Mouse (Mus musculus) fibroblast of lung, adult 2 months (primary cell): Measurements from ENCODE around the gene Cfap43.
"Not testable (repeated sequence)": the region's sequence is repeated elsewhere in the genome, so short reads cannot be mapped to it uniquely, and the experiment has no call there.

Experiments used
- DNase-seq: peaks from one replicate; pipeline ENCODE4 v3.0.0-alpha.2; 2011; ENCODE audit warnings: low read depth

The Cfap43 gene

DNA sequence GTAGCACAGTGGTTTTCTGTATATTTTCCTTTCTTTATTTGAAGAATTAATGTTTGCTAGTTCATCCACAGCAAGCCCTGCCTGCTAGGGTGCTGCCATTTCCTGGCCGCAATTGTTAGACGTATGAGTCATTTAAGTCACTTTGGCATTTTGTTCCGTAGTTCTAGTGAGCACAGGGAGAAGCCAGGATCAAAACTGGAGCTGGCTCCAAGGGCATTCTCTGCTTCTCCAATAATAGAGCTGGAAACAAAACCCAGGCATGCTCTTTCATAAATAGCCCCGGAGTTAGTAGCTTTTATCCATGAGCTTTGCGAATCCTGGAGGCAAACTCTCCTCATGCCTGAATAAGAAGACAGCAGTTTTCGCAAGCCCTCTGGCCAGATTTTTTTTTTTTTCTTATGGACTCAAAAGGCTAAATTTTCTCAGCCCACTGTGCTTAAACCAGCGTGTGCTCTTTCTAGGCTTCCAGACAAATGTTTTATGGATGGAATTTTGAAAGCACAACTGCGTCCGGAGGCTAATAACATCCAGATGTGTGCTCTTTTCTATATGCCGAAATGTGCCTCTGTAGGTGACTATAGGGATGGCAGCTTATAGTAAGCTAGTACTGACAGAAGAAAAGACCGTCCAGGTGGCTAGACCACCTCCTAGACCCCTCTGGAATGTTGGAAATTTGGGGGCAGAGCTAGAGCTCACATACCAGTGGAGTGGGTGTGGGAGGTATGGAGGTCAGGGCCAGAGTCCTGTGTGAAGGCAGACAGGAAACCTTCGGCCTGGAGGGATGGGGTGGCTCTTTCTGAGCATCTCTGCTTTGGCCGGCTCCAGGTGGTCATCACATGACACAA is 64.9 kb downstream of the Cfap43 start:
- DNase-seq: no peak

DNA sequence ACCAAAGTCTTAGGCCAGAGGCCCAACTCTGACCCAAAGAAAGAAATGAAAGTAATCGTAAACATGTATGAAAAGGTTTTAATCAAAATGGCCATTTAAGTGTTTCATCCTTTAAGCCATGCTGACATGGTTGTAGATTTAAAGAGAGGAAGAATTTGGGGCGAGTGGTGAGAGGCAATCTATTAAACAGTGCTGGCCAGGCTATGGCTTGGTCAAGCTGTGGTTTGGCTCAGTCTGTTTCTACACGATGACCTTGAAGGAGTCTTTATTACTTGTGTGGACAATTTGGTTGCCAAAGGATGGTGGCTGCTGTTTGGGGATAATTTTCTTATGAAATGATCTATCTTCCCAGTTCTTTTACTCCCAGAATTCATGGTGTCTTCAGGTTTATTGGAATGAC is 66.0 kb downstream of the Cfap43 start:
- no peak for DNase-seq

DNA sequence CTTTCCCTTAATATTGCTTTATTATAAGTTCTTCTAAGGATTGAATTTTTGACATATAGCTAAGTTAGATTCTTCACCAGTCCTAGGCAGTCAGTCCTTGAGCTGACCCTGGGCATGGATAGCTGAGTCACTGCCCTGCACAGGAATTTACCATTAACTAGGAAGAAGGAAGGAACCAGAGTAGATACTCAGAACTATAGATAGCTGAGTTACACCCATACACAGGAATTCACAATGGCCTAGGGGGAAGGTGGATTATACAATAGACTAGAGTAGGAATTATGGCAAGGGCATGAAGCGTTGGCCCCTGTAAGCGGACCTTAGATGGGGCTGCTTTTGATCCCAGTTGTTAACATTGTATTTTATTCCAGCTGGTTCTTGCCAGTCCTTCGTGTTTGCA is 67.0 kb downstream of the Cfap43 start:
- DNase-seq: not testable (repeated sequence)

DNA sequence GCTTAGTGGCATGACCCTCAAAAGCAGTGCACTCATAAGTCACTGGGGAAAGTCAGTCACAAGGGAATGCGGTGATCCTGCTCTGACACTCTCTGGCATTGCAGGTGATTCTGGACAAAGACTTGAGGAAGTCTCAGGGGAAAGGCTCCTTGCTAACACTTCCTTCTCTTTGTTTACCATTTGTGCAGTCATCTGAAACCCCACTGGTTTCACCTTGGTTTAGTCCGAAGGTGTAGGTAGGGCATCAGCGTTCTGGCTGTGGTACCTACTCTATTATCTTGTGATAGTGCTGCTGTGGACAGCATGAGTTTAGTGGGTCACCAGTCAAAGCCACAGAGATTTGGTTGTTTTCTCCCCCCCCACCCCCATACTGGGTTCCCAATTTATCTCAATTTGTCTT is 69.4 kb downstream of the Cfap43 start:
- no peak for DNase-seq

DNA sequence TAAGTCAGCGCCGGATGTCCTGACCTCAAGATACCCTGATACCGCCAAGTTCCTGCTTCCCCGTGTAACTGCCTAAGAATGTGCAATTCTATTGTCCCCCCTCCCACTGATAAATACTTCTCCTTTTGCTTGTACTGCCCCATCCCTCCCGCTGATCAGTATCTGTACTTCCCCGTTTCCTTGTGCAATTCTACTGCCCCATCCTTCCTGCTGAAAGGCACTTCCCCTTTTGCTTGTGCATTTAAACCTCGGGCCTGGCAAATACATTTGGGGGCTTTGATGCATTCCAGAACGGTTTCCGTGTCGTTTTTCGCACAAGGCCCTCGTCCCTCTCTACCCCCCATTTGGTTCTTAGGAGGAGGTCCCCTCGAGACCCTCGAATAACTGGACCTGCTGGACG is 77.9 kb downstream of the Cfap43 start:
- DNase-seq: not testable (repeated sequence)

DNA sequence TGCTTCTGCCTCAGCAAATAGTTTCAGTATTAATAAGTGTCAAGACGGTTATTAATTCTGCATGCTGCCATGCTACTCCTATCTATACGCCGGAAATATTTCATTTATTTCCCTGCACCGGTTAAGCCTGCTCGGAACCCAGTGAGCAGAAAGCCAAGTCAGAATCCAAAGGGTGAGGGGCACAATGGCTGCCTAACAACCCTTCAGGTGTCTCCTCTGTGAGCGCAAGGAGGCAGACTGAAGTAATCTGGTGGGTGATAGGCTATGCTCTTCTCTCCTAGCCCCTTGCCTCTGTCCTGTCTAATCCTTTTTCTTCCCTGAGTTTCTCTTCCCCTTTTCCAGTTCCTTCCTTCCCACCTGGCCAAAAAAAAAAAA is 81.6 kb downstream of the Cfap43 start:
- no peak for DNase-seq

DNA sequence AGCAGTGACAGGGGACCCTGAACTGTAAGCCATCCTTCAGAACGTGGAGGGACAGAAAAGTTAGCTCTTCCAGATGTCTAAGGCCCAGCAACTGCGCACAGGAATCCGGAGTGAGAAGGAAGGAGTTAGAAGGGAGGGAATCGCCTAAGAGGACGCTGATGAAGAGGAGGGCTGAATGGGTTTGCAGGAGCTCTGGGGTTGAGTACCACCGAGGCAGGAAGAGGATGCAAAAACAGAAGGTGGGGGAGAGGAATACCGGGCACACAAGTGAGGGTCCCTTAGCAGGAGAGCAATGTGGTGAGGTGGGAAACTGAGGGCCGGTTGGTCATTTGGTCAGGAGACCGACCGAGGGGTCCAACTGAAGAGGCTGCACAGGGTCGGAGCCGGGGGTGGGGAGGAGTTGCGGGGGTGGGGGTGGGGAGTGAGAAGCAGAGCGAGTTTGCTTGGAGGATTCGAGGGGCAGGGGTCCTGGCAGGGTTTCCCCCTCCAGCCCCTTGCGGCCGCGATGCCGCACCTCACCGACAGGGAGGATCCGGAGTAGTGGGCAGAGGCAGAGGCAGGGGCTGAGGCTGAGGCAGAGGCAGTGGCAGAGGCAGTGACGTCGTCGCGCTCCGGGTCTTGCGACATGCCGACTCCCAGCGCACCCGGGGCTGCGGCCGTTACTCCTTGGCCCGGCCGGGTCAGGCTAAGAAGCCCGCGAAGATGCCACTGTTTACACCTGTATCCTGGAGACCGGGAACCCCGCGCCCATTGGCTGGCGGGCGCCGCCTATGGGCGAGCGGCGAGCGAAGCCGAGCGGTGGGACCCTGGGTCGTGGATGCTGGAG is 82.2 kb downstream of the Cfap43 start:
- DNase-seq: no peak

DNA sequence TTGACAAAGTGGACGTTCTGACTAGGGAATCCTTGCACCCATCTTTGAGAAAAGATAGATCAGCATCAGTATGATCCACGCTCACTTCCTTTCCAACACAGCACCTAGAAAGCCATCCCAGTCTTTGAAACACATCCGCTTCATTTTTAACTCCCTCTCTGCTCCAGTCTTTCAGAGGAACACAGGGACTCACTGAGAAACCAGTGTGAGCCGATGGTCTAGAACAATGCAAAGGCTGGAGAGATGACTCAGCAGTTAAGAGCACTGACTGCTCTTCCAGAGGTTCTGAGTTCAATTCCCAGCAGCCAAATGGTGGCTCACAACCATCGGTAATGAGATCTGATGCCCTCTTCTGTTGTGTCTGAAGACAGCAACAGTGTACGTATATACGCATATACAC is 83.3 kb downstream of the Cfap43 start:
- no peak for DNase-seq

DNA sequence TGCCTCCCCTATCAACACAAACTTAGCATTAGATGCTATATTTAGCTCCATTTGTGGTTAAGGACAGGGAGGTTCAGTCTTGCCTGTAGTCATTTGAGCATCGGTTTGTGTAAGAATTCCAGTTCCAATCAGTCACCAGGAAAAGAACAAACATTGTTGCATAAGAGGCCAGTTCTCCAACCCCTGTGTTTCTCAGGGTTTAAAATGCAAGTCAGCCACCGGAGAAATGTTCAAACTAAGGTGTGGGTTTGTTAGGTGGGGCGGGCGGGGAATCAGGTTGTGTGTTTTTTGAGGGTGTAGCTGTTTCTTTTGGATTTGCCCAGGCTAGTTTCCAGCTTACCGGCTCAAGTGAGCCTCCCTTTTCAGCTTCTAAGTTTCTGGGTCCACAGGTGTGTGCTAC is 84.5 kb downstream of the Cfap43 start:
- no peak for DNase-seq

DNA sequence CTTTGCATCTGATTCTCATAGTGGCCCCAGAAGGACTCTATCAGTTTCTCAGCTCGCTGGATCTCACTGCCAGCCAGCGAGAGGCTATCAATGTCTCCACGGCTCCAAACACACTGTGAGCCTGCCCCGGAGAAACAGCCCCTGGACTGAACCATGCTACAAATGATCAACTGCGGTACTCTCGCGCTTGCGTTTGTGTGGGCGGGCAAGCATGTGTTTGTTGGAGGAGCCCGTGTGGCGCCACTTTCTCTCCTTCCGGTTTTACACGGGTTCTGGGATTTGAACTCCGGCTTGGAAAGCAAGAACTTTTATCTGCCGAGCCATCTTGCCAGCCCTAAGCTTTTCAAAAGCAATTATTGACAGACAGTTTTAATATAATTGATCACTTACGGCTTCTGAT is 86.8 kb downstream of the Cfap43 start:
- DNase-seq: no peak

DNA sequence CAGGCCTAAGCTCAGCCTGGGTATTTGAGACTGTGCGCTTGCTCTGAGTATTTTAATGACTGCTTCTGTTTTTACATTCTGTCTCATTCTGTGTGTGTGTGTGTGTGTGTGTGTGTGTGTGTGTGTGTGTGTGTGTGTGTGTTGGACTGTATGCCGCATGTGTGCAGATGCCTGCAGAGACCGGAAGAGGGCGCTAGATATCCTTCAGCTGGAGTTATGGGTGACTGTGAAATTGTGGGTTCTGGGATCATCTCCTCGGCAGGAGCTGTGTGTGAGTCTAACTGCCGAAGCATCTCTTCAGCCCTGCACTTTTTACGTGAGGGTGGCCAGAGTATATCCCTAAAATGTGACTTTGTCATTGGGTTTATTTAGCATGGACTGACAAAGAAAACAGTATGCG is 88.0 kb downstream of the Cfap43 start:
- no peak for DNase-seq

DNA sequence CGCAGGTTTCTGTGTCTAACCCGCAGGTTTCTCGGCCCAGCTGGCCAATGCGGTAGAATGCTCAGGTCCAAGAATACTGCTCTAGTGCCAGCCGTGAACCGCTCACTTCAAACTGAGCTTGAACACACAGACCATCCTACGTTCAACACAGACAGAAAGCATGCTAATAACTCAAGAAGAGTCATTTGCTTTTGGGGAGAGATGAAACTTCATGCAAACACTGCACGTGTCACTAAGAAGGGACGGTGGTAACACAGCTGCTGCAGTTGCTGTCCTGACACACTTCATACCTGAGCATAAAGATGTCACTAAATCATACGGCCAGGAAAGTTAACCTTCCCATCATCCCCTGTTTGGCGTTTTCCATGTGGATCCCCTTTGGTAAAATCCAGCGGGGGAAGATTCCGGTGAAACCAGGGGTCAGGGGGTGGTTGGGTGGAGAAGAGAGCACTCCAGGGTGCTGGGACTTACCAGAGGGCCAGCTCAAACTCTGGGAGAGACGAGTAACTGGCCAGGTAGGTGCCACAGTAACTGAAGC is 89.1 kb downstream of the Cfap43 start:
- no peak for DNase-seq

DNA sequence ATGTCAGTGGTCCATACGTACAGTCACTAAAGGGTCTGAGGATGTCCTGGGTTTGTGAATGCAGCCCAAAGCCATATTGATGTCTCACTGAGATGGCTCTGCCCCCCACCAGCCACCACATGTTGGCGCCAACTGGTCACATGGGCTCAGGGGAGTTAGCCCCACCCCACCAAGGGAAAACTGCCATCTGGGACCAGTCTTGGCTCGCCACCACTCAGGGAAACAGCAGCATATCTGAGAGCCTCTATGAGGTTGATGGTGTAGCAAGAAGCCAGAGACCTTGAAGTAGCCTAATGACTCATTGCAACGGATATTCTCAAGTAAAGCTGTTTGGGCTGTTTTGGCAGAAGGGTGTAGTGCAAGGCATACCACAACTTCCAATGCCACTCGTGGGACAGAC is 95.1 kb downstream of the Cfap43 start:
- DNase-seq: no peak

DNA sequence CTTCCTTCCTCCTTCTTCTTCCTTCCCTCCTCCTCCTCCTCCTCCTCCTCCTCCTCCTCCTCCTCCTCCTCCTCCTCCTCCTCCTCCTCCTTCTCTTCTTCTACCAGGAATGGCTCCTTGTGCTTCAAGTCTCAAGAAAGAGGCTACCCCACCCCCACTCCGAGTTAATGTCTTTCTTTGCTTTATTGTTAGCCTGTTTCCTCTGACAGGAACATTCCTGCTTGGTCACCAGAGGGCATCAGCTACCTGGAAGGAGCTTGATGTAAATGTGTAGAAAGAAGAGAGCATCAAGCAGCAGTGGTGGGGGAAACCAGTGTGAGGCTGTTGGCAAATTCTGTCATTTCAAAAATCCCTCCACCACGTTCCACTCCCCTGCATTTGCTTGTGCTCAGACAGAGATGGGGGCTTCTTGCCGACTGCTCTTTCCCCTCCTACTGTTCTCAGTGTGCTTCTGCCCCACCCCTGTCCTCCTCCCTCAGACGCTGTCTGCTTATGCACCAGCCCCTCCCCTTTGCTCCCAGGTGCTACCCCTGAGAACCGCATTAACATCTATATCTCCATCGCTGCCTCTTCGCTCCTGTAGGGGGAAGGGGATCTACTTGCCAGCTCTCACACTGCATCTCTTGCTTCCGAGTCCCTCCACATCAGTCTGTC is 96.8 kb downstream of the Cfap43 start:
- DNase-seq: no peak

DNA sequence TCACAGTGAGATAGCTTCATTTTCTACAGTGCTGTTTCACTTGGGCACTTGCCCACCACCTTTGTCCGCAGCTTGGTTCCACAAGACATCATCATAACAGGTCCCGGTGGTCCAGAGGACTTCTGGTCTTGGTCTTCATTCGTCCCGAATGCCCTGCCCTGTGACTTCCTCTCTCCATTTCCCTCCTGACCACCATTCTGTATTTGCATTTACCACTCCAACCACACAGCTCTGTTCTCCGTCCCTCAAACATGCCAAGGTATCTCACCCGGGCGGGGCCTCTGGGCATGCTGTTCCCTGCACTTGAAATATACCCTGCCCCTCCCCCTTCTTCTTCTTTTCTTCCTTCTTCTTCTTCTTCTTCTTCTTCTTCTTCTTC is 97.6 kb downstream of the Cfap43 start:
- DNase-seq: no peak

DNA sequence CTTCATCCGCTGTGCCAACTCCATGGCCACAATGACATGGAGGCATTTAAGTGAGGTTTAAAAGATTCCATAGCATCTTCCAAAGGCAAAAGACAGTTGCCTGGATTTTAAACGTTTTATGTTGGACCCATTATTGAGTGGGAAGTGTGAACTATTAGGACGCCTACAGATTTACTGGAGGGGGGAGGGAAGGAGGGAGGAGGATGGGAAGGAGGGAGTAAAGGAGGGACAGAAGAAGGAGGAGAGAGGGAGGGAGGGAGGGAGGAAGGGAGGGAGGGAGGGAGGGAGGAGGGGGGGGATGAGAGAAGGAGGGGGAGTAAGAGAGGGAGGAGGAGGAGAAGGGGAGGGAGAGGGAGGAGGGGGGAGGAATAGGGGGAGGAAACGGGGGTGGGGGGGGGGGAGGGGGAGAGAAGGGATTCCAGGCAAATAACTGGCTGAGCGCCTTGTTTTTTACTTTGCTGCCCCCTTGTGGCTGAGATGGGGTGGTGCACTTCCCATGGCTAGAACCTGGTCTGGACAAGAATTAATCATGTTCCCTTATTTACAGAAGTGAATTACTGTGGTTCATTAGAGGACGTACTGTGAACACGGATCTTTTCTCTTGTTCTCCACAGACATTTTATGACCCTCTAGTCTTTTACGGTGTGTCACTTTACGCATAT is 98.1 kb downstream of the Cfap43 start:
- DNase-seq: no peak

DNA sequence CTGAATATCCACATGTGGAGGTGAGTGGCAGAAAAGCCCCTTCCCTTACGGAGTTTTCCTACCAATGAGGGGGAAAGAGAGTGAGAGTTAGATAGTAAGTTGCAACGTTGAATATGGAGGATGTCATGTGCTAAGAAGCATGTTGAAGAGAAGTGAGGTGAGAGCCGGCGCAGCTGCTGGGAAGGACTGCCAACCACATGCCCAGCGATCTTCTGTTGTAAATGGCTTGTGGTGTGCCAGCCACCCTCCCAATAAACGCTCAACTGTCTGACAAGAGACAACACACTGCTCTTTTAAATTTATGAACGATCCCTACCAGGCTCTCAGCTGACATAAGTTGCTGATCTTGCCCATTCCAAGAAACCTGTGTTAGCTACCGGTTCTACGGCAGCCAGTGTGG is 101.4 kb downstream of the Cfap43 start:
- no peak for DNase-seq

DNA sequence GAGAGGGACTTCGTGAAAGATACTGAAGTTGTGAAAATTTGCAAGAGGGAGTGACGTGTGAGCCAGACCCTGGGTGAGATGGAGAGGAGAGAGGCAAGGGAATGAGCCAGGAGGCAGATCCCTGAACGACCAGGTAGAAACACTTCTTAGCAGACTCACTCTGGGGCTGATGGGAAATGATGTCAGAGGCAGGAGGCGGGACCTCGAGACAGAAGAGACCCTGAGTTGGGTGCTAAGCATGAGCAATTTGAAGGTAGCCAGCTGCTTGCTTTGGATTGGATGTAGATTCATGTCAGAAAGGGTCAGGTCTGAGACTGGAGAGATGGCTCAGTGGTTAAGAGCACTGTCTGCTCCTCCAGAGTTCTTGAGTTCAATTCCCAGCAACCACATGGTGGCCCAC is 104.4 kb downstream of the Cfap43 start:
- no peak for DNase-seq

DNA sequence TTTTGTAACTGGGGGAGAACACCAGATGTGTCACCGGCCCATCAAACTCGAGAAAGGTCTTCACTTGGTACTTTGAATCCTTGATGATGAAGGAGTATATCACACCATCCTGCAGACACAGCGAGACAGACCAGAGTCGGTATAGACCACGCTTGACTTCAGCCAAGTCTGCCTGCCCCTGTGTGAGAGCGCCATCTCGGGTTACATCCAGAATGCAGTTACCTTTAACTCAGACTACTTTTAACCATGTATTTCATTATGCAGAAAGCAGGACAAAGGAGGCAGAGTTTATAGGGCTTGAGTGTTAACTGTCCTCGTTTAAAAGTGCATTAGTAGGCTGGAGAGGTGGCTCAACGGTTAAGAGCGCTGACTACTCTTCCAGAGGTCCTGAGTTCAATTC is 107.0 kb downstream of the Cfap43 start:
- no peak for DNase-seq

DNA sequence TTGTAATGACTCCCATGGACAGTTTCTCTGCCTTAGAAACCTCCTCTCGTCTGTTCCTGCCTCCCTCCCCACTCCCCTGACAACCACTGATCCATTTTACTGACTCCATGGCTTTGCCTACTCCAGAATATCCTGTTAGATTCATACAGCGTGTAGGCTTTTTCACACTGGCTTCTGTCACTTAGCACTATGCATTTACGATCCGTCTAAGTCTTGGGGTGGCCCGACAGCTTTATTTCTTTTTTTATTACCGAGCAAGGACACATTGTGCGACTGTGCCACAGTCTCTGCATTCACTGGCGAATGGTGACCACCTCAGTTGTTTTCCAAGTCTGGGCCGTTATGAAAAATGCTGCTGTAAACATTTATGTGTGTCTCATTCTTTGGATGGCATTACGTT is 120.5 kb downstream of the Cfap43 start:
- no peak for DNase-seq

DNA sequence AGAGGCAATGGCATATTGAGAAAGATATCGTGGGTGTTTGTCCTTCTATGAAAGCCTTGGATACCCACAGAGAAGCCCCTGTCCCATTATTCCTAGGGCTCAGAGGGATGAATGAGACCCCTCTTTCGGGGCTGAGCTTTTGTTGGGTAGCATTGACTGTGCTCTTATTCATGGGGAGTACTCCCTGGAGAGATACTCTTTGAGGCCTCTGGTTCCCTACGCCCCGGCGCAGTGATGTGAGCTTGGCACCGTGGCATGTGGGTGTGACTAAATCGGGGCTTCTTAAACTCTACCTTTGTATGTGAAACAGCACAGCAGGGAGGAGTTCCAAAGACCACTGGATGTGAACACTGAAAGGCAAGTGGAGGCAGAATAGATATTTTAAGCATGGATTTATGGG is 122.4 kb downstream of the Cfap43 start:
- no peak for DNase-seq

DNA sequence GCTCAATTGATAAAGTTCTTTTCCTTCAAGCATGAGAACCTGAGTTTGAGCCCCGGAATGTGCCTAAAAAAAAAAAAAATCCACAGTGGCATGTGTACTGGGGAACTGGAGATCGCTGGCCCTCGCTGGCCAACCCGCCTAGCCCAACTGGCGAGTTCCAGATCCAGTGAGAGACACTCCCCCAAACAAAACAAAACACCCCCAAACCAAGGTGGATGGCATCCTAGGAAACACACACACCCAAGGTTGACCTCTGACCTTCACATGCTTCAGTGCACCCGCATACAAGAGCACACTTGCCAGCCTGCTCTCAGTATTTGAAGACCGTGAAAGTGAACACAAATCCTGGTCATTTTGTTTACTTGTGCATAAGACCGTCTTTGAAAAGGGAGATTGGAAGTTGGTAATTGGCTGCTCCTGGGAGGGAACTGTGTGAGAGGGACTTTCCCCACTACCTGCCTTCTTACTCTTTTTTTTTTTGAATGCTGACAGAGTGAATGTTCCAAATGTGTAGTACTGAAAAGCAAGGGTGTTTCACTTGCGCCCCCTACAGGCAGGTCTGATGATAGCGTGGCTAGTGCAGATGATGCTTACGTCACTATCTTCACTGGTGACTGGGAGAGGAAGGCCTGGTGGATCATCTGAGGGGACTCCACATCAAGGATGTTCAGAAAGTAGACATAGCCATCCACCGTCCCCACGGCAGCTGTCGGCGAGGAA is 123.9 kb downstream of the Cfap43 start:
- peak; percentile 26 for DNase-seq
